In the genomic region with DNA sequence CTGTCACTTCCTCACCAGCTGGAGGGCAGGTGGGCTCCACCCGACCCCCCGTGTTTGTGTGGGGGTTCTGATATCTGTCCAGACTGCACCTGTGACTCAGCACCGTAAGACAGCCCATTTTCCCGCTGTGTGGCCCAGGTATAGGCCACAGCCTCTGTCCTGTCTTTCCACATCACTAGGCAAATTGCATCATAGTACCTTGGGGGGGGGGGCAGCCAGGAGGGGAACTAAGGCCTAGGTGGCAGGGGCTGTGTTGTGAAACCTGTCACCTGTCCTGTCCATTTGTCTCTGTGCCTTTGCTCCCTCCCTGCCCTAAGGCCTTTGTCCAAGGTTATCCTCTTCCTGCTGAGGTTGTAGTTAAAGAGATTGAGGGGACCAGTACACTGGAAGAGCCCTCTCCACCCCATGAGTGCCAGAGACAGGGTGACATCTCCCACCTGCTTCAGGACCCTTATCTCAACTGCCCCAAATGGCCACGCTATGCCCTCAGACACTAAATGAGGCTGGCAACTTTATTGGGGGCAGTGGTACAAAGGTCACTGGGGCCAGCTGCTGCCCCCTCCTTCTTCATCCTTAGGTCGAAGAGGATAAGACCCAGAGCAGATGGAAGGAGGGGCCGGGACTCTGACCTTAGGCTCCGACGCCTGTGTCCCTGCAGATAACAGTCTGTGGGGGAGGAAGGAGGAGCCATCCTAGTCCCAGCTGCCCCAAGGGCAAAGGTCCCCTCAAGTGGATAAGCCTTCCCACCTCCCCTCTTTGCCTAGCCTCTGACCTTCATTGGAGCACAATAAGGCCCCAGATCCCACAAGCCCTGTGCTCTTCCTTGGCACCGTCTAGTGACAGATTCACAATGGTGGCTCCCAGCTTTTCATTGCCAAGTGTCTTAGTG, we compare ENCODE assay signal across 11 mouse cellular contexts. TPM values are rescaled to one million over a fixed set of nuclear protein-coding genes. Genes with fewer than 3 reads are reported as not detected.
DNase-seq lines count a peak whose midpoint lies in the region; ATAC-seq and TF ChIP-seq lines count a peak whose summit lies in the region.
"Had no signal": no experiment of that assay in that cellular context is flagged by ENCODE, and none has a peak within 500 bp of the region (broad histone marks: within the 10 kb centered on the region; RNA-seq: fewer than 3 reads in every experiment).

No protein-coding gene starts in this region.

- intact Hi-C loops in heart, postnatal 36 days (cut with DNase I), result no loop called here

- peak; percentile 92 for DNase-seq in heart, embryonic 10.5 days (ENCODE audit: low spot score)
- no peak for DNase-seq in heart, postnatal 36 days
- DNase-seq in retina, adult 2 months (ENCODE audit: low read depth, low spot score), result peak; percentile 84
- no peak for DNase-seq in retina, embryonic 14.5 days (ENCODE audit: low spot score)
- DNase-seq in spleen, postnatal 4 days (ENCODE audit: low spot score in 2 of 2), result peak; percentile 73 to 81
- no peak for DNase-seq in right cerebral cortex, postnatal 14 days
- DNase-seq in ovary, postnatal 14 days (ENCODE audit: low spot score), result no peak
- DNase-seq: adrenal gland, adult 8-10 months; kidney, postnatal 10 days had no signal

- peaks cover 88% of the 10 kb centered on the region for H3K27me3 ChIP-seq in heart, embryonic 10.5 days (ENCODE audit: insufficient read depth, poor library complexity, severe bottlenecking)
- H3K27me3 ChIP-seq in intestine, postnatal 0 days (replicated peaks; ENCODE audit: control insufficient read depth, insufficient read depth, low read length), result no peaks in the 10 kb centered on the region

- peak overlapping the region; percentile 59 for H3K27ac ChIP-seq in heart, embryonic 10.5 days
- peak overlapping the region; percentile 82 for H3K27ac ChIP-seq in intestine, postnatal 0 days (ENCODE audit: low read depth, low read length)
- H3K27ac ChIP-seq: limb, embryonic 12.5 days had no signal

- peak overlapping the region; percentile 26; the same call in 1 of the 2 replicates for H3K9ac ChIP-seq in intestine, postnatal 0 days (ENCODE audit: low read depth, low read length)
- H3K9ac ChIP-seq: limb, embryonic 12.5 days had no signal

- H3K4me3 ChIP-seq in heart, embryonic 10.5 days, result no peak overlapping the region; the same call in 1 of the 2 replicates
- peak overlapping the region; percentile 49 for H3K4me3 ChIP-seq in intestine, postnatal 0 days (ENCODE audit: low read depth, low read length)
- H3K4me3 ChIP-seq: limb, embryonic 12.5 days had no signal

- H3K9me3 ChIP-seq in heart, embryonic 10.5 days, result no peaks in the 10 kb centered on the region
- H3K9me3 ChIP-seq in intestine, postnatal 0 days (ENCODE audit: control insufficient read depth), result no peaks in the 10 kb centered on the region
- H3K9me3 ChIP-seq: limb, embryonic 12.5 days had no signal

- ATAC-seq in intestine, postnatal 0 days, result peak; percentile 59

- H3K36me3 ChIP-seq in heart, embryonic 10.5 days, result no peaks in the 10 kb centered on the region
- H3K36me3 ChIP-seq in intestine, postnatal 0 days (ENCODE audit: control insufficient read depth, insufficient read depth), result peaks cover 22% of the 10 kb centered on the region
- H3K36me3 ChIP-seq: limb, embryonic 12.5 days had no signal

- peaks cover 36% of the 10 kb centered on the region for H3K4me1 ChIP-seq in heart, embryonic 10.5 days
- H3K4me1 ChIP-seq in intestine, postnatal 0 days (replicated peaks; ENCODE audit: control insufficient read depth, insufficient read depth, low read length), result no peaks in the 10 kb centered on the region; the same call in 1 of the 2 replicates

- peak overlapping the region; percentile 81 for H3K4me2 ChIP-seq in intestine, postnatal 0 days (replicated peaks; ENCODE audit: low read depth)

- TF ChIP-seq CTCF in intestine, postnatal 0 days (IDR thresholded peaks at IDR 0.05; ENCODE audit: low read depth), result no peak

- 46% methylated on average over 10 of the region's 10 CpGs for WGBS in heart, embryonic 10.5 days
- WGBS in intestine, postnatal 0 days, result 31% methylated on average over 10 of the region's 10 CpGs

RNA-seq across cellular contexts. Expression of gene Reep6, which starts 2.1 kb away (rescaled TPM):
- polyA plus RNA-seq in heart, embryonic 10.5 days (2016; fragmentation: Nextera tagmentation; extraction: Ambion mirVana), result 7.1 and 18.3 TPM in 2 replicates
- total RNA-seq in heart, postnatal 36 days (2021), result 1 to 10 TPM; 2.7 TPM
- polyA plus RNA-seq in intestine, postnatal 0 days (2015; fragmentation: Nextera tagmentation; extraction: Ambion mirVana), result 261 and 282 TPM in 2 replicates

RNA-seq across cellular contexts. Expression of gene Pcsk4, which starts 2.6 kb away (rescaled TPM):
- 1.6 and 4.0 TPM in 2 replicates for polyA plus RNA-seq in heart, embryonic 10.5 days (2016; fragmentation: Nextera tagmentation; extraction: Ambion mirVana)
- total RNA-seq in heart, postnatal 36 days (2021), result 1 to 10 TPM; 2.2 to 2.9 TPM
- polyA plus RNA-seq in intestine, postnatal 0 days (2015; fragmentation: Nextera tagmentation; extraction: Ambion mirVana), result 13.1 and 18.8 TPM in 2 replicates

RNA-seq across cellular contexts. Expression of gene 2310011J03Rik, which starts 11.5 kb away (rescaled TPM):
- polyA plus RNA-seq in heart, embryonic 10.5 days (2016; fragmentation: Nextera tagmentation; extraction: Ambion mirVana), result 41.3 and 46.8 TPM in 2 replicates
- total RNA-seq in heart, postnatal 36 days (2021), result 10 to 100 TPM; 13.8 to 15.1 TPM
- polyA plus RNA-seq in intestine, postnatal 0 days (2015; fragmentation: Nextera tagmentation; extraction: Ambion mirVana), result 85.2 and 87.6 TPM in 2 replicates

RNA-seq across cellular contexts. Expression of gene Adamtsl5, which starts 16.3 kb away (rescaled TPM):
- polyA plus RNA-seq in heart, embryonic 10.5 days (2016; fragmentation: Nextera tagmentation; extraction: Ambion mirVana), result 1.3 and 1.9 TPM in 2 replicates
- 10 to 100 TPM; 75.9 to 83.8 TPM for total RNA-seq in heart, postnatal 36 days (2021)
- 46.7 and 50.4 TPM in 2 replicates for polyA plus RNA-seq in intestine, postnatal 0 days (2015; fragmentation: Nextera tagmentation; extraction: Ambion mirVana)

RNA-seq across cellular contexts. Expression of gene Plk5, which starts 24.4 kb away (rescaled TPM):
- polyA plus RNA-seq in heart, embryonic 10.5 days (2016; fragmentation: Nextera tagmentation; extraction: Ambion mirVana), result 0.16 TPM in 1 of 2 replicates, not detected in the other
- under 1 TPM; 0.49 to 0.64 TPM for total RNA-seq in heart, postnatal 36 days (2021)
- 0.09 and 0.20 TPM in 2 replicates for polyA plus RNA-seq in intestine, postnatal 0 days (2015; fragmentation: Nextera tagmentation; extraction: Ambion mirVana)

Comparison
In these comparisons a context has a peak if more than half of its experiments do, and no peak if none do; other contexts are left out.
1. DNase-seq: peak in heart, embryonic 10.5 days (single experiment), retina, adult 2 months (single experiment) and spleen, postnatal 4 days (2 of 2); none in heart, postnatal 36 days (0 of 2), retina, embryonic 14.5 days (single experiment), right cerebral cortex, postnatal 14 days (single experiment) and ovary, postnatal 14 days (single experiment).
2. RNA of gene Reep6, which starts 2.1 kb away (polyA plus RNA-seq): 261 to 282 TPM in intestine, postnatal 0 days; 7.1 to 18.3 TPM in heart, embryonic 10.5 days; every median in the first group is over 10 times any median in the second.